Mouse (Mus musculus) hindbrain, embryonic 15.5 days (tissue): ENCODE measurements at regions not wholly inside any gene's neighbourhood (a gene's known extent, or its start where the extent isn't known, plus 50 kb on each side); places are given as distances from the start of the nearest gene placed in this dataset.

Experiments
- ATAC-seq: fragments of 200-750 bp; cut with Nextera tagmentation; 2 replicates; pipeline ENCODE4 v1.8.0; 2017; ENCODE audit warnings: low read depth, moderate number of reproducible peaks, moderate TSS enrichment; ENCODE audit not compliant: low FRiP score
- H3K27ac ChIP-seq: fragments of 300-500 bp; sonication (generic); replicated peaks from 2 replicates; pipeline ENCODE4 v1.5.1; 2015; ENCODE audit warnings: mild to moderate bottlenecking, inconsistent platforms
- H3K27me3 ChIP-seq: fragments of 300-500 bp; sonication (generic); 2 replicates; pipeline ENCODE4 v1.6.1; 2015; ENCODE audit warnings: control low read depth, inconsistent platforms
- H3K36me3 ChIP-seq: fragments of 300-500 bp; sonication (generic); 2 replicates; pipeline ENCODE4 v1.6.1; 2015; ENCODE audit warnings: control low read depth, inconsistent platforms
- H3K4me1 ChIP-seq: fragments of 300-500 bp; sonication (generic); replicated peaks from 2 replicates; pipeline ENCODE4 v1.6.1; 2015; ENCODE audit warnings: control low read depth, inconsistent platforms
- H3K4me2 ChIP-seq: fragments of 300-500 bp; sonication (generic); 2 replicates; pipeline ENCODE4 v1.6.1; 2015; ENCODE audit warnings: moderate library complexity, mild to moderate bottlenecking, inconsistent platforms
- H3K4me3 ChIP-seq: fragments of 300-500 bp; sonication (generic); 2 replicates; pipeline ENCODE4 v1.5.1; 2015; ENCODE audit warnings: mild to moderate bottlenecking, inconsistent platforms
- H3K9ac ChIP-seq: fragments of 300-500 bp; sonication (generic); 2 replicates; pipeline ENCODE4 v1.6.1; 2015; ENCODE audit warnings: inconsistent platforms
- H3K9me3 ChIP-seq: fragments of 300-500 bp; sonication (generic); 2 replicates; pipeline ENCODE4 v1.6.1; 2016; ENCODE audit warnings: control low read depth, inconsistent platforms
- WGBS: fragments of 180-500 bp; shearing (Covaris S2); methylation state at CpG from one replicate; pipeline ENCODE4 v1.1.7; 2015; 5-methylcytosine and 5-hydroxymethylcytosine counted together

DNA sequence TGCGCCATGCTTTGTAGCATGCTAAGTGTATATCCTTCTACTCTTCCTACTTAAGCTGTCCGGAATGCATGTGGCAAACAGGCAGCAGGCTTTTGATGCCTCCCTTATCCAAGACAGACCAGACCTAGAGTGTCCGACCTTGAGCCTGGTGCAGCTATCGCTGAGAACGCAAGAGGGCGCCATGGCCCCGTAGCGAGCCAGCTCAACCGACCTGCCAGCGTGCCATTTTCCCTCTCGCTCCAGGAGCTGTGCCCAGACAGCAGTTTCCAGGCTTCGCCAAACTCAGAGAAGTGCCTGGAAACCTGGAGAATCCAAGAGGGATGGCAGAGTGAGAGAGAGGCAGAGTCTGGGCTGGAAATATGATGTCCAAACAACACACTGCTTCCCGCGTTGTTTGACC is 155.8 kb upstream of the Gm12830 start:
- WGBS, result 4% methylated on average over 14 of the region's 14 CpGs
- Histone ChIP-seq H3K4me2 (peak overlapping the region; percentile 76), H3K4me3 (0 out of 2 replicates have a peak overlapping the region, but pooled peaks have one; percentile 12), H3K36me3 (no peaks in the 10 kb centered on the region), H3K27ac (no peak overlapping the region), H3K9me3 (no peaks in the 10 kb centered on the region), H3K4me1 (peaks cover 13% of the 10 kb centered on the region), H3K9ac (no peak overlapping the region), H3K27me3 (peaks cover 52% of the 10 kb centered on the region)
- ATAC-seq, result peak; percentile 82

DNA sequence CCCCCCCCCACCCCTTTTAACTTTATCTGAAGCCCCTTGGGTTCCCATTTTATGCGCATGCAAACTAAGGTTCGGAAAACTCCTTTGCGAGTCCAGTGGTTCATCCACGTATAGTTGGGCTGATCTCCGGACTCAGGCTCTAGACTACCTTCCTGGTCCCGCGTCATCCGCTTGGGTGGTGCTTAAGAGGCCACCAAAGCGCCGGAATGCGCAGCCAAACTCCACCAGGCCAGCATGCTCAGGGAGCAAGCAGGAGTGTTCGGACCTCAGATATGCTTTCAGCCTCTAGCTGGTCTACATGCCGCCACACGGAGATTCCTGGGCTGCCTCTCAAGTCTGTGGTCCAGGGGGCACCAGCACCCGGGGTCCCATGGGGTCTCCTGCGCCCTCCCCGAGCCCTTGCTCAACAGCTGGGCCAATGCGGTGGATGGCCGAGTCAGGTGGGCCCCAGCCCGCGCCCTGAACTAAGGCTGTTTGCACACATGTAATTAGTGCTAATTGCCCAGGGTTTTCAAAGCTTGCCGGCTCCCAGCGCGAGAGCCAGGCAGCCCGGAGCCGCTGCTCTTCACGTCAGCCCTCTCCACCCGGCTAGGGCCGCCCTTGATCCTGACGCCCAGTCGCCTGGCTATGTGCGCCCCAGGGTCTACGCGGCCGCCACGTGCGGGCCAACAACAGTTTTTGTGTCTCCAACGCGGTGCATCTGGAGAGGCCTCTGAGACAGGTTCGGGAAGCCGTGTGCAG is 155.1 kb upstream of the Gm12830 start:
- 4% methylated on average over 41 of the region's 41 CpGs for WGBS
- Histone ChIP-seq H3K9me3 (no peaks in the 10 kb centered on the region), H3K27ac (no peak overlapping the region), H3K36me3 (no peaks in the 10 kb centered on the region), H3K4me3 (peak overlapping the region; percentile 40), H3K27me3 (peaks cover 52% of the 10 kb centered on the region), H3K4me1 (peaks cover 13% of the 10 kb centered on the region), H3K9ac (peak overlapping the region; percentile 42), H3K4me2 (peak overlapping the region; percentile 76)
- peak; percentile 49 for ATAC-seq

DNA sequence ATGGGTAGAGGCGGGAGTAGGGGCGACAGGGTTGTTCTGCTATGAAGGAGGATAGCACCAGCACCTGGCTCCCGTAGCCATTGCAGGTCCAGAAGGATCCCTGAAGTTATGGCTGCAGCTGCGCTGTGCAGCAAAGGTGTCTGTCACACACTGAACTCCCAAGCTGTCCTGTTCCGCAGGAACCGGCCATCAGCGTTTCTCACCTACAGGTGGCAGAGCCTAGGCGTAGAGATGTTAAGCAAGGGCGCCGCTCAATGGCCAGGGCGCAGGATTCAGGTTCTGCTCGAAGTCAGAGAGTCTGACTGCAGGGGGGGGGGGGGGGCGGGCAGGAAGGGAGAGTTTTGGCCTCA is 154.6 kb upstream of the Gm12830 start:
- Histone ChIP-seq H3K4me2 (peak overlapping the region; percentile 76), H3K9ac (peak overlapping the region; percentile 42), H3K4me1 (peaks cover 13% of the 10 kb centered on the region), H3K4me3 (peak overlapping the region; percentile 40), H3K9me3 (no peaks in the 10 kb centered on the region), H3K27ac (no peak overlapping the region), H3K27me3 (peaks cover 52% of the 10 kb centered on the region), H3K36me3 (no peaks in the 10 kb centered on the region)
- ATAC-seq, result peak; percentile 32
- WGBS, result 8% methylated on average over 13 of the region's 13 CpGs

DNA sequence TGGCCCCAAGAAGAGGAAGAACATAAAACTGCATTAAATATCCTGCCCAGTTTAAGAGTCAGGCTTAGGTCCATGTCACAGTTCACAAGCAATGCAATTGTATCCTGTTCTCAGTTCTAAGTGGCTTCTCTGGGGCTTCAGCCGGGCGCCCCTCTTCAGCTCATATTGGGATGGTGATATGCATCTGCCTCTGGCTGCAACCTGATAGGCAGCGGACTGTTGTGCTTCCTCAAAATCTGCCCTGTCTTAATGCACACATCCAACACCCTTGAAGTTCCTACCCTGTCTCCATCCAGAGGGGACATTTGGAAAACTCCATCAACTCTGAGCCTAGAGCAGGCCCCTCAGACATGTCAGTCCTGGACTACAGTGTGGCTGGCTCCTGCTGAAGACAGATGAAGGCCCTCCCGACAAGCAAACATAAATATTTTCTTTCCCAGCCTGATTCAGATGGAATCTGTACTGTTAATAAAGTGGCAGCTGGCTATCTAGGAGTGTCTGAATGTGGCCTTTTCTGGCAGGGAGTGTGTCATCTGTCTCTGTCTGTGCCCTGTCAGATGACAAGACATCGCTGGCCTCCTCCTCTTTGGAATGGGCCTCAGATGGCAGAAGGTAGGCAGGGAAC is 149.3 kb upstream of the Gm12830 start:
- WGBS, result 74% methylated on average over 5 of the region's 5 CpGs
- Histone ChIP-seq H3K36me3 (no peaks in the 10 kb centered on the region), H3K4me3 (no peak overlapping the region)

DNA sequence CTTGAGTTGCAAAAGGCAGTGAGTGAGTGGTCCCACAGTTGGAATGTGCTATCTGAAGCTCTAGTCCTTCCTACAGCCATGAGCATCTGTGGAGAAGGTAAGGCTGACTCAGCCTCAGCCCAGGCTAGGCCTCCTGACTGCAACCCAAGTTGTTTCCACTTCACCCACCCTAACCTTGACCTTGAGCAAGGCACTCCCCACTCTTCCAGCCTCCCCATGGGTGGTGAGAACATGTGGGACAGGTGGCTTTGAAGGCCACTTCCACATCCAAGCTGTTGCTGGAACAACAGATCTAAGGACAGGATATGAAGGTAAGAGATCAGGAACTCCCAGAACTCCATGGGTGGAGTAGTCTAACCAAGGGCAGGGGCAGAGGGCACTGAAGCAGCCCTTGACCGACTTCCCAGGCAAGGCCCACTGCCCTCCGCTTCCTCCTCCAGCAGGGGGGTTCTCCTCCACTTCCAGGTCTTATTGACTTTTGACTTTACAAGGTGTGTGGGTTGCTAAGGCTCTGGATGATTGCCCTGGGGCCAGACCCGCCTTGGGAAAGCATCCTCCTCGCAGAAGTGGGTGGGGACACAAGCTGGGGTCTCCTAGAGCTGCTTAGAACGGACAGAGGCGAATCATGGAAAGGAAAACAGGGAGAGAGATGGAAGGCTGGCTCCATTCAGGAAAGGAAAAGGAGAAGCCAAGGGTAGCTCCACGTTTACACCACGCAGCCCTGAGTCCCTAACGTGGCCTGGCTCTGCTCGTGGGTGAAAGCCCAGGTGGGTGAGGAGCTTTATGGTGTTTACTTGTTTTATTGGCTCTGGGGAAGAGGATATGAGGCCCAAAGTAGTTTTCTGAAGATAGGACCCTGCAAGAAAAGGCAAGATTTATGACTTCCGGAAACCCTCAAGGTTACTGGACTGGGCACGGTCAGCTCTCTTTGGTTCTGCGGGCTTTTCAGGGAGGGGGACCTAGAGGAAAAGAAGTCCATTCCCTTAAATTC is 144.3 kb upstream of the Gm12830 start:
- H3K9me3 ChIP-seq, result no peaks in the 10 kb centered on the region
- no peaks in the 10 kb centered on the region for H3K36me3 ChIP-seq
- H3K9ac ChIP-seq, result no peak overlapping the region
- ATAC-seq, result no peak
- peaks cover 18% of the 10 kb centered on the region for H3K4me1 ChIP-seq
- H3K27me3 ChIP-seq, result peaks cover 4% of the 10 kb centered on the region; the same call in 1 of the 2 replicates
- H3K27ac ChIP-seq, result no peak overlapping the region
- WGBS, result 85% methylated on average over 13 of the region's 13 CpGs
- no peak overlapping the region for H3K4me2 ChIP-seq
- H3K4me3 ChIP-seq, result no peak overlapping the region

More for the DNA sequence above, 149.3 kb upstream of the Gm12830 start:
- Histone ChIP-seq H3K27ac (no peak overlapping the region), H3K9me3 (no peaks in the 10 kb centered on the region), H3K4me1 (no peaks in the 10 kb centered on the region), H3K27me3 (peaks cover 19% of the 10 kb centered on the region), H3K4me2 (no peak overlapping the region), H3K9ac (no peak overlapping the region)
- ATAC-seq, result no peak

DNA sequence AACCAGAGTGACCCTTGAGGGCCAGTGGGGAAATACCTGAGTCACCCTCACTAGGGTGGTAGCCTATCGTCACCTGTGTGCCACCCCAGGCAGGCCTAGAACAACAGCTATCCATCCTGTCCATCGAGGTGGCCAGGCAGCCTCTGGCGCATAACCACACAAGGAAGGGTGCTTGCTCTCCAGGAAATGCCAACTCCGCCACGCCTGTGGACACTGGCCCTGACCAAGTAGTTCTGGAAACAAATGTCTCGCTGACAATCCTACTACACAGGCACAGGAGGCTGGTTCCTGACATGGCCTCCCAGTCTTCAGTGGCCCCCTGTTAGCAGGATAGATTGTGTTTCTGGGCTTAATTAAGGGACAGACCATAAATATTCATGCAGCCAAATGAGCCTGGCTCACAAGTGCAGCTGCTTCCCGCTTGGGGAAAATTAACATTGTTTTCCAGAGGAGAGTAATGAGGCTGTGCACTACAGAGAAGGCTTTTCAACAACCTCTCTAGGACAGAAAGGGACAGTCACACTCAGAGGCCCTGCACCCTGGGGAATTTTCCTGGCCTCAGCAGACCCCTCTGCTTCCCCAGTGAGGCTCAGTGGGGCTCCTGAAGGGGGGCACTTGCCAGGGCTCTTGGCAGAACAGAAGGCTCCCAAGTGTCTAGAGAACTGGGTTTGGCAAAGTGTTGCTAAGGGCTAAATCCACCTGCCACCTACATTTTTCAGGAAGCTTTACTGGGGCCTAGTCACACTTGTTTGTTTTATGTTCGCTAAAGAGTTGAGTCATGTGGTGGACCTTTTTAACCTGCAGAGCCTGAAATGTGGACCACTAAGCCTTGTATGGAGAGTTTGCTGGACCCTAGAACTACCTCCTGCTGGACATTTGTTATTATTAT is 143.2 kb upstream of the Gm12830 start:
- no peak overlapping the region for H3K4me3 ChIP-seq
- peaks cover 4% of the 10 kb centered on the region; the same call in 1 of the 2 replicates for H3K27me3 ChIP-seq
- H3K9ac ChIP-seq, result no peak overlapping the region
- peak; percentile 83 for ATAC-seq
- WGBS, result 48% methylated on average over 8 of the region's 8 CpGs
- H3K9me3 ChIP-seq, result no peaks in the 10 kb centered on the region
- no peak overlapping the region for H3K4me2 ChIP-seq
- no peaks in the 10 kb centered on the region for H3K36me3 ChIP-seq
- H3K4me1 ChIP-seq, result peaks cover 18% of the 10 kb centered on the region
- H3K27ac ChIP-seq, result peak overlapping the region; percentile 52; the same call in 1 of the 2 replicates

DNA sequence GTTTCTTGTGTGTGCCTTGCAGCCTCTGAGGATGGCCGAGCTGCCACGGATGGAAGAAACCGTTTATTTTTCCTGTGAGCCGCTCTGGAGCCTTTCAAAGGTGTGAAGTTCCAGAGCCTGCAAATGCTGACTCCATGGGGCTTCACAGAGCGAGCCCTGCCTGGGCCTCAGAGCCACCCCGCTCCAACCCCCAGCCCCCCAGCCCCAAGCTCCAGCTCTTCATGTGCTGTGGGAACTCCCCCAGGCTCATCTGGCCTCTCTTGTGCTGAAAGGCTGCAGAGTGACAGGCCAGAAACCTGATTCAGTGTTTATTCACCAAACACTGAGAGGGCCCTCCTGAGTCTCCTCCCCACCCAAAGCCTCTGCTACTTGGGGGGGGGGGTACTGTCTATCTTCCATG is 141.2 kb upstream of the Gm12830 start:
- Histone ChIP-seq H3K9ac (no peak overlapping the region), H3K27me3 (peaks cover 6% of the 10 kb centered on the region; the same call in 1 of the 2 replicates), H3K36me3 (no peaks in the 10 kb centered on the region), H3K4me1 (peaks cover 18% of the 10 kb centered on the region), H3K27ac (no peak overlapping the region), H3K4me2 (no peak overlapping the region), H3K4me3 (no peak overlapping the region), H3K9me3 (no peaks in the 10 kb centered on the region)
- ATAC-seq, result no peak
- 54% methylated on average over 6 of the region's 6 CpGs for WGBS

DNA sequence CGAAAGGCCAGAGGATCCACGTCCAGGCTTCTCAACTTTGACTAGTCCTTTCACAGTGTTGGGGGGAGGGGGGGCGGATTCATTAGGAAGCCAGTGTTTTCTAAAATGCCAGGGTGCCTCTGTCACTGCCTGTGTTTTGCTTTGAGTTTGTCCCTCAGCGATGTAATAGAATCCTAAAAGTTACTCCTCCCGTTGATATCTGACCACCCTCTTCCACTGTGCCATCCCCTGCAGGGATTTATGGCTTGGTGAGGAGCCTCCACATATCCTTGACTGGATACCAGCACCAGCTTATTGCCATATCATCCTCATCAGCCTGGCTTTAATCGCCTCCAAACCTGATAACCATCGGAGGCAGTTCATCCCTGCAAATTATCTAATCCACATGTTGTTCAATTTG is 138.6 kb upstream of the Gm12830 start:
- no peak overlapping the region for H3K9ac ChIP-seq
- no peak overlapping the region for H3K4me2 ChIP-seq
- no peak overlapping the region for H3K4me3 ChIP-seq
- peaks cover 12% of the 10 kb centered on the region for H3K27me3 ChIP-seq
- no peak for ATAC-seq
- H3K4me1 ChIP-seq, result peaks cover 13% of the 10 kb centered on the region
- no peaks in the 10 kb centered on the region for H3K9me3 ChIP-seq
- no peak overlapping the region for H3K27ac ChIP-seq
- 75% methylated on average over 7 of the region's 7 CpGs for WGBS
- no peaks in the 10 kb centered on the region for H3K36me3 ChIP-seq

DNA sequence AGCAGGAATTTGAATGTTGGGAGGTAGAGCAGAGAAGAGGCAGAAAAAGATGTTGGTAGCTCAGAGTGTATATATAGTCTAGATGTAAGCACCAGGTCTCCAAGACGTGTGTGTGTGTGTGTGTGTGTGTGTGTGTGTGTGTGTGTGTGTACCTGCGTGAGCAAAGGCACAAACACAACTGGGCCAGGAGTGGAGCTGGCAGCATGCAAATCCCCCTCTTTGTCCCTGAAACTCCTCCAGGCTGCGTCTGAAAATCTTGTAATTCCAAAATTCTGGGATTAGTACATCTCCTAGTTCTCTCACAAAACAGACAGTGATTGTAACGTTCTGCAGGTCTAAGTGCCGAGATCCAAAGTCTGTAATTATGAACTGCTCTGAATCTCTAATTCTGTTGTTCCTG is 137.8 kb upstream of the Gm12830 start:
- no peak overlapping the region for H3K4me3 ChIP-seq
- no peak overlapping the region for H3K27ac ChIP-seq
- no peak for ATAC-seq
- H3K36me3 ChIP-seq, result no peaks in the 10 kb centered on the region
- H3K4me2 ChIP-seq, result no peak overlapping the region
- H3K9ac ChIP-seq, result no peak overlapping the region
- peaks cover 12% of the 10 kb centered on the region for H3K27me3 ChIP-seq
- H3K4me1 ChIP-seq, result peaks cover 5% of the 10 kb centered on the region; the same call in 1 of the 2 replicates
- H3K9me3 ChIP-seq, result no peaks in the 10 kb centered on the region
- 72% methylated on average over 5 of the region's 5 CpGs for WGBS

DNA sequence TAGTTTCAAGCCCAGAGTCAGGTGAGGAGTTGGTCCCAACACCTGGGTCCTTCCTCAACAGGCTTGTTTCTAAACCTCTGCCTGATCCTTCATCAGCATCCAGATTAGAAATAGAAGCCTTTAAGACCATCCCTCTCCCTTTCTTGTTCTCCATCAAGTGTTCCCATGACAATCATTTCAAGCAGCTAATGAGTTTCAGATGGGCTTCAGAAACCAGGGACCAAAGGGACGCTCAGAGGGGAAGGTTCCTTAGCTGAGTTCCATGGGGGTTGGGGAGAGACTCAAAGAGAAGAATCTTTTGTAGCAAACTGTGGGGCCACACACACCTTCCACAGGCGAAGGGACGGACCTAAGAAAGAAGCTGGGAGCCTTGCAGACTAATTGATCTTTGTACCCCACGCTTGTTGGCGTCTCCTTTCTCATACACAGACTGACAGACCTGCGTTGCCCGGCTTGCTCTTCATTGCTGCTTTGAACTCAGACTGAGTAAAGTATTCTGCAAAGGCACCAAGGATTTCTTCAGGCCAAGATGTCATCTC is 136.6 kb upstream of the Gm12830 start:
- ATAC-seq, result no peak

DNA sequence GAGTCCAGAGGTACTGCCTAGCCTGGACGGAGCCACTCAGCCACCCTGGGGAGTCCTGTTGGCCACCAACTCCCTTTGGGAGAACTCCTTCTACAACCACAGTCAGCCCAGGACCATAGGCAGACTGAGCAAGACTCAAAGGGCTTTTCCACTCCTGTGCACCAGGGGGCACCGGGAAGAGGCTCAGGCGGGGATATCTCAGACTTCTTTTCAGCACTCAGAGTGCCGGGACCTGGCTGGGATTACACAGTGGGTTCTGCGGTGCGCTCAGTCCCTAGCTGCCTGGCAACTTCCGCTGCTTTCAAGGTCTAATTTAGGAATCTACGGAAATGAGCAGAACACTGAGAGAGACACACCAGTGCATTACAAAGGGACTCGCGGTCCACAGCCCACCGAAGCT is 136.1 kb upstream of the Gm12830 start:
- peaks cover 12% of the 10 kb centered on the region for H3K27me3 ChIP-seq
- WGBS, result 22% methylated on average over 11 of the region's 11 CpGs
- H3K9me3 ChIP-seq, result no peaks in the 10 kb centered on the region
- no peaks in the 10 kb centered on the region for H3K36me3 ChIP-seq
- peak; percentile 70 for ATAC-seq
- no peak overlapping the region for H3K4me3 ChIP-seq
- no peak overlapping the region for H3K27ac ChIP-seq
- no peak overlapping the region for H3K9ac ChIP-seq
- H3K4me1 ChIP-seq, result no peaks in the 10 kb centered on the region
- H3K4me2 ChIP-seq, result peak overlapping the region; percentile 37

More for the DNA sequence above, 136.6 kb upstream of the Gm12830 start:
- H3K27me3 ChIP-seq, result peaks cover 12% of the 10 kb centered on the region
- WGBS, result 69% methylated on average over 7 of the region's 7 CpGs
- H3K9me3 ChIP-seq, result no peaks in the 10 kb centered on the region
- no peak overlapping the region for H3K4me3 ChIP-seq
- H3K27ac ChIP-seq, result no peak overlapping the region
- no peak overlapping the region for H3K4me2 ChIP-seq
- H3K4me1 ChIP-seq, result 0 out of 2 replicates have a peak, but pooled peaks cover 3% of the 10 kb centered on the region
- no peaks in the 10 kb centered on the region for H3K36me3 ChIP-seq
- H3K9ac ChIP-seq, result no peak overlapping the region
